Mouse (Mus musculus): Measurements from ENCODE around the gene Gjd2.

Gjd2 gene

DNA sequence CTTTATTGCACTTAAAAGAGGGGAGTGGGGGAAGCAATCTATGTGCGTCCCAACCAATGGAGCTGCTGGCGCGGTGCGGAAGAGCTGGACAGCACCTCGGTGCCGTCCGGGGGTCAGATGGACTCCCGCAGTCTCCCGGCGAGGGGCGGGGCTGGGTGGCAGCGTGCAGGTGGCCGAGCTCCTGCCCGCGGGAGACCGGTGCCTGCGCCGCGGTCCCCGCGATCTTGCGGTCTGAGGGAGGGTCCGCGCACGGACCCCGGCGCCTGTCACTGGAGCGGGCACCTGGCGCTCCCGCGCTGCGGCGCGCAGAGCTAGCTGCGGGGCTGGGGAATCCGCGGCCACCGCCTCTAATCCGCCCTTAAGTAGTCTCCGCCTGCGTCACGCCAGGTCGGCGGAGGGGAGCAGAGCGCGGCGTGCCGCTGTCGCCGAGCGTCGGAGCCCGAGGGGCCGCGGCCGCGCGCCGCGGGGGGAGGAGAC, at the start of gene Gjd2:
TSS of gene Gjd2 (minus strand) at position 325 of the 477 bp plus-strand sequence.
- no peak for DNase-seq (ENCODE audit: low read depth, low spot score)

DNA sequence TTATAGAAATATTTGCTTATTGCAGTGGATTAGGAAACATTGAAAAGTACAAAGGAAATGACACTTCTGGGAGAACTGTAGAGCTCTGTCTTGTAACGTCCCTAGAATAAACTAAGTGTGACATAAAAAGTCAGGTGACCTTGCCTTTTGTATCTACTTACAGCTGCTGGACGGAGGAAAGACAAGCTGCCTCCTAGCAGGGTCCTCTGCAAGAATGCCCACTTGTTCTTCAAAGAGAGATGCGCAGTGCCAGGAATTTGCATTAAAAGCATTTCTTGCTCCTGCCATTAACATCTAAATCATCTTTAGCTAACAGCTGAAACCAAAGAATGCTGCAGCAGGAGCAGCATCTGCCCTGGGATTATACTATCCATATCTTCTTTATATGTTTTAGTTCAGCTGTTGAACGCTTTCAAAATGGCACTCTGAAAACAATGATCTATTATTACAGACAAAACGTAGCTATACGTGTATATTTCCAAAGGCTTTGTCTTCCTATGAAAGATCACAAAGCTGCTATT, 46.7 kb upstream of the Gjd2 start:
- DNase-seq (ENCODE audit: low read depth, low spot score): no peak

DNA sequence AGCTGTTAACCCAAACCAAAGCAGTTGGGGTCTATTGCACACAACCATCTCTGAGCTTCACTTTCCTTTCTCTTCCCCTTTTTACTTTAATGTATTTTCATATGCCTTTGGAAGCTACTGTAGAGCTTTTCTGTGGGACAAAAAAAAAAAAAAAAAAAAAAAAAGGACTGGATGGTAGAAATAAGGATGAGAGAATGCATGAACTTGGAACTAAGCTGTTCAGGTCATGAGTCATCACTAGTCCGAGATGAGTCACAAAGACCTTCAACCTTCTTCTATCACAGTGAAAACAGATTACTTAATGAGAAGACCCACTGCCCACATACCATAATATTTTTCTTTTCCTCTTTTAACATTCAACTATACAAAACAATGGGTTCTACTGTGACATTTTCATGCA, 46.2 kb upstream of the Gjd2 start:
- DNase-seq (ENCODE audit: low read depth, low spot score): no peak

DNA sequence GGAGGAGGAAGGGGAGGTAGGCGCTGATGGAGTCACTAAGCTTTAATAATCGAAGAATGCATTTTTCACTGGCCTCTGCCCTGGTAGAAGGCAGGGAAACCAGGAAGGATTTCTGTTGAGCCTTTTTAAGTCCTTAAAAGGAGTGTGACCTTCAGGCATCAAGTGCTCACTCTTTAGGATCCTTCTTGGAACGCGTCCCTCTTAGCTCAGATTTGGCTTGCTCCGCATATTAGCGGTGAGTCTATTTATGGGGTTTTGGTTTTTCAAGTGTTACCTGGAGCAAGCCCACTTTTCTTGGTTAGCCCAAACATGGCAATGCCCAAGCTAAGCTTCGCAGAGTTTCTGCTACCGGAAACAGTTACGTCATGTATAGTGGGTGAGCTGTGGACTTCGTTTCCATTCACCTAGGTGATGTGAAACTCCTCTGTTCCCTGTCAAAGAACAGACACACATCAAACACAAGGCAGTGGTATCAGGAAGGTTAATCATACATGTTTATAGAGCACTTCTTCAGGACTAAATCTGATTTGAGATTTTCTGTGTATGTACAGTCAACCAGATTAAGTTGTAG, 44.9 kb upstream of the Gjd2 start:
- DNase-seq (ENCODE audit: low read depth, low spot score): no peak

DNA sequence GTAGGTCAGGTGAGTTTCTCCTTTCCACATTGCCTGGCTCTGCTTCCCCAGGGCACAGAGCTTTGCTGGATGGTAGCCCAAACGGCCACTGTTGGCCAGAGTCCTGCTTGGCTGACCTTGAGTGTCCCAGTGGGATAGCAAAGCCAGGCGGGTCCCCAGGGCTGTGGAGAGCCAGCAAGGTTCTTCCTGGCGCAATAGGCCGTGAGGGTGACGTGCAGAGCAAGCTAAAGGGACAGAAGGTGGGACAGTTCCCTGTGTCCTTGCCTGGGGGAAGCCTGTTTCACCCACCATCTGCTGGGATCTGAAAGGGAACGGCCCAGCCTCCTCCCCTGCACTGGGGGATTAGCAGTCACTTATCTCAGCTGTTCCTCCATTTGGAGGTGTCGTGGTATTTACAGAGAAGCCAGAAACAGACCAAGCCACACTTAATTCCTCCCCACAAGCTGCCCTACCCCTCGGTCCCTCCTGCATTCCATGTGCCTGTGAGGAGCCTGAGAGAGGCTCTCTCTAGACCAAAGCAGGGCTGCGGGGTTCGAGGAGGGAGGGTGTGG, 44.0 kb upstream of the Gjd2 start:
- DNase-seq (ENCODE audit: low read depth, low spot score): no peak

DNA sequence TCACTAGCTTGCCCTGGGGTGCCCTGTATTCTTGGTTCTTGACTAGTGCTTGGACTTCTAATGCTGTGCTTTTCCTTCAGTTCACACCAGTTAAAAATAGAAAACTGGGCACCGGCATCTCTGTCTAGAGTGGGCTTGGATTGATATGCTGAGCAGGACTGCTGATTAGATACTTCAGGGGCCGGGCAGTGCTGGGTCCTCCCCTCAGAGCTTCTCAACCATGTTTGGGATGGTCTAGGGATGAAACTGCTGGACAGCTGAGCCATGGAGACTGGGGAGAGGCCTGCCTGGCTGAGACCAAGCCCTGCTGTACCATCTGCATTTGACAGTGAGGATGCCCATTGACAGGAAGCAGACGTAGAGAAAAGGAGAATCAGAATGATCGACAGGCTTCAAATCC, 40.7 kb upstream of the Gjd2 start:
- DNase-seq (ENCODE audit: low read depth, low spot score): no peak

DNA sequence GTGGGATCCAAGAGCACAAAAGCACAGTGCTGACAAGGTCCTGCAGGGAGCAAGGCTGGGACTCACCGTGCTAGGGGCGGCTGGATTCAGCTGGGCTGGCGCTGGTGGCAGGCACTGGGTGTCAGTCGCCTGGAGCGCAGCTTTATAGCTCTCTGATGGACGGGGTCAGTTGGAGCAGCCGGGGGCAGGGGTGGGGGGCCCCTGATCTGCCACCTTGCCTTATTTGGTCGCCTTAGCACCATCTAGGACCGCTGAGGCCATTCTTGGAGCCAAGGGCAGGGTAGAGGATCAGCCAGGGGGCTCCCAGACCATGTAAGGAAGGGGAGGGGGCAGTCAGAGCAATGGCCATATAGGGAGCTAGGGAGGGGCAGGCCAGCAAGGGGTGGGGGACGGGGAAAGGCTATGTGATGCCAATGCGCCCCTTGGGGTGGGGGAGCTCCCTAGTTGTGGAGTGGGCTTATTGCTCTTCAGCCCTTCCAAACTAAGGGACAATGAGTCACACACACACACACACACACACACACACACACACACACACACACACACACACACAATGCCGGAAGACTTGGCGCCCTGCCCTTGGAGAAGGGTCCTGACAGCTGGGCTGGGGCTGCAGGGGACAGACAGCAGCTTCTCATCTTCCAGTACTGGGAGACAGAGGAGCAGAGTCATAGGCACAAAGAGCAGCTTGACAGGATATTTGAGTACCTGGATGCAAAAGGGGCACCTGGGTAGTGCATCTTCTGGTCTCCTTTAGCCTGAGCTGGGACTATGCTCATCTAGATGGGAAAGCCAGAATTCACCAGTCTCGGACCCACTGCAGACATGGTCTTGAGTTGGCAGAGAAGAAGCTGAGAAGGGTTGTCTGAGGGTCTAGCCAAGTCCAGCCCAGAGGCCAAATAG, 39.5 kb upstream of the Gjd2 start, which contains the start of gene Actc1:
TSS of gene Actc1 (minus strand) at position 853 of the 903 bp plus-strand sequence.
- DNase-seq (ENCODE audit: low read depth, low spot score): no peak

DNA sequence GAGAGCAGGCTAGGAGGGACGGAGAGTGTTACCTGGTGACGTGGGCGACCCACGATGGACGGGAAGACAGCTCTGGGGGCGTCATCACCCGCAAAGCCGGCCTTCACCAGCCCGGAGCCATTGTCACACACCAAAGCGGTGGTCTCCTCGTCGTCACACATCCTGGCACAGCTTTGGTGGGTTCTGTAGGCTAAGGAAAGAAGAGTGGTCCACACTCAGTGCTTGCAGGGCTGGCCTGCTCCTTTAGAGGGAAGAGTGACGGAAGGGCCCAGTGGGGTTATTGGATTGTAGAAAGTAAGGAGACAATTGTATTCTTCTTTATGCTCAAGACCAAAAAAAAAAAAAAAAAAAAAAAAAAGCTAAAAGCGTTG, 38.4 kb upstream of the Gjd2 start:
- no peak for DNase-seq (ENCODE audit: low read depth, low spot score)

DNA sequence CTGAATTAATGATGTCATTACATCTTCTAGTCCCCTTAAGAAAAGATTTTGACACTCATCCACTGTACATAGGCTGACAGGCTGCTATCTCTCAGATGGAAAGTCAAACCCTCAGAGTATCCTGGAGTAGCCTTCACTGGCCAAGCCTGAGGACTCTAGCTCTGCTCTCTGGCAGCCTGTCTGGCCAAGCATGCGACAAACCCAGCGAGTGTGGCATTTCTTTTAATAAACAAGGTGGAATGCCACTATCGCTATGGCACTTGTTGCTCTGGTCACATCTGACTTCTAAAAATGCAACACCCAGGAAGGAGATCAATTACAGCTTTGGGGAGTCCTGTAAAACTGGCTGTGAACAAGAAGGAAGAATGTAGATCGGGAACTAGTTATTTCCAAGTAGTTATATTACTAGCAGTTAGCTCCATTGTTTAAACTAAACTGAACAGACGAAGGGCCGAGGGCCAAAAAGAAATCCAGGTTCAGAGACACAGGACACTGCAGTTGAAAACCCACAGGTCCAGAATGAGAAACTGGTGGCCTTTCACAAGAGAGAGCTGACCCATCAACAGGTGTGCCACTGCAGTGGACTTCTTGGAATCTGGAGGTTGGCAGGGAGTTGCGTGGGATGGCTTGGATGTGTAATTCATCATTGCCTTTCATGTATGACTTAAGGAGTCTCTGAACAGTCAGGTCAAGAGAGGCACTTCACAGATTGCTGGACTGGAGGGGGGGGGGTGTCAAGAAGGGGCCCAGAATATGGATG, 37.9 kb upstream of the Gjd2 start:
- no peak for DNase-seq (ENCODE audit: low read depth, low spot score)

DNA sequence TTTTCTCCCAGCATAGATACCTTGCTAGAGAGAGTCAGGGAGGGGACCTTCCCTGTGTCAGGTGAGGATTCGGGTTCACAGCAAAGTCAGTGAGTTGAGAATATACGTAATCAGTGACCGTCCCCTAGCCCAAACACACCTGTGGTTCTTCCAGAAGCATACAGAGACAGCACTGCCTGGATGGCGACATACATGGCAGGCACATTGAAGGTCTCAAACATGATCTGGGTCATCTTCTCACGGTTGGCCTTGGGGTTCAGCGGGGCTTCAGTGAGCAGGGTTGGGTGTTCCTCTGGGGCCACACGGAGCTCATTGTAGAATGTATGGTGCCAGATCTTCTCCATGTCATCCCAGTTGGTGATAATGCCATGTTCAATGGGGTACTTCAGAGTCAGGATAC, 36.7 kb upstream of the Gjd2 start:
- DNase-seq (ENCODE audit: low read depth, low spot score): no peak

DNA sequence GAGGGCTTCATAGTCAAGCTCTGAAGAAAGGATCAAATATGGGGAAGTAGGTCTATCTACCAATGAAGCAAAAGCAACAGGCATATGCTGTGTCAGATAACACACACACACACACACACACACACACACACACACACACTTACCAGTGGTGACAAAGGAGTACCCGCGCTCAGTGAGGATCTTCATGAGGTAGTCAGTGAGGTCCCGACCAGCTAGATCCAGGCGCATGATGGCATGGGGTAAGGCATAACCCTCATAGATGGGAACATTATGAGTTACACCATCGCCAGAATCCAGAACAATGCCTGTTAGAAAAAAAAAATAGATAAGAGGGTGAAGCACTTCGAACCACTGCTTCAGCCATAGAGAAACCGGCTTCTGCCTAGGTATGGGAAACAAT, 36.0 kb upstream of the Gjd2 start:
- DNase-seq (ENCODE audit: low read depth, low spot score): no peak

DNA sequence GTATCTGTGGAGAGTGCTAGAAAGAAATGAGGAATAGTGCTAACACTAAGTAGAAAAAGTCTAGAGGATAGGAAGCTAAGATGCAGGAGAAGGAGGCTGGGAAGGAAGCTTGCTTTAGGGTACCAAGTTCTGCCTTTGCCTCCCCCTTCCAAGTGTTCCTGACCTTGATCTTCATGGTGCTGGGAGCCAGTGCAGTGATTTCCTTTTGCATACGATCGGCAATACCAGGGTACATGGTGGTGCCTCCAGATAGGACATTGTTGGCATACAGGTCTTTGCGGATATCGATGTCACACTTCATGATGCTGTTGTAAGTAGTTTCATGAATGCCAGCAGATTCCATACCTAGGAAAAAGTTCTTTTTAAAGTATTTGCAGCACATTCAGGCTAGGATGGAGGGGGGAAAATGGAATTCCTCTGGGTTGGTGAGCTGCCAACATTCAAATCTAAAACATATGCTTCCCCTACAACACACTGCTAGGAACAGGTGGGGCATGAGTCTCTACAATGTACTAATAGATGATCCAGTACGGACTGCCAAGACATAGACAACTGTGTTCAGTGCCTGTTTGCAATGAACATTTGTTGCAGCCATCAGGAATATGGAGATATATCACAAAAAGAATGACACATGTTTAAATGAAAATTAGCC, 34.7 kb upstream of the Gjd2 start:
- DNase-seq (ENCODE audit: low read depth, low spot score): no peak

DNA sequence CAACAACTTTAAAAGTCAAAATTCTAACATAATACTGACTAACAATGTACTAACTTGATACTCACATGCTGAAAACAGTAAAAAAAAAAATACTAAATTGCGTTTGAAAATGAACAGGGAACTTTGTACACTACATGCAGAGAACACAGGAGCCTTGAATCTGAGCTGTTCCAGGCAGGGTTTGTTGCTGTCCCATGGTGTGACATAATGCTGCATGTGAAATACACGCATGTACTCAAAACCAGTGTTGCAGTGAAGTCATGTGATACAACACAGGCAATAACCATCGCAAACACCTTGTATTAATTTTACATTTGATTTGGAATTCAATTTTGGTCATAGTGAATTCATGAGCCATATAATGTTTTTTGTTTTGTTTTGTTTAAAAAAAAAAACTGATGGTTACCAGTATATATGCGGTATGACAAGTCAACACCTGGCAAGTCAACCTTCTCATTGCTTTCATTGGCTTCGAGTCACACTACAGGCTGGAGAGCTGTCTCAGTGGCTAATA, 32.8 kb upstream of the Gjd2 start:
- DNase-seq (ENCODE audit: low read depth, low spot score): no peak

DNA sequence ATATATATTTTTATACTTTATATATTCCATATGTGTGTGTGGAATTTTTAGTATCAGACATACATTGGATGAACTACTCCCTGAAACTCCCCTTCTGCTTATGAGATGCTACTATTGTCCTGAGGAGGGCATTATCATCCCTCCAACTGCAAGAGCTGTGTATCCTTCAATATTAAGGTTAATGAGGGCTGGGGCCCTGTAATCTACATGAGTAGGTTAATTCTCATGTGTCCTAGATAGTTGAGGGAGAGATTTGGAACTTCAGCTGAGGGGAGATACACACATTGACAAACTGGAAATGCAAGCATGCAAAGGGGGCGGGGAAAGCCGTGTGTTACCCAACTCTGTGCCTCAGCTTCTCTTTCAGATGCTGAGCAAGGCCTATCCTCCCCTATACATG, 24.5 kb upstream of the Gjd2 start:
- no peak for DNase-seq (ENCODE audit: low read depth, low spot score)

DNA sequence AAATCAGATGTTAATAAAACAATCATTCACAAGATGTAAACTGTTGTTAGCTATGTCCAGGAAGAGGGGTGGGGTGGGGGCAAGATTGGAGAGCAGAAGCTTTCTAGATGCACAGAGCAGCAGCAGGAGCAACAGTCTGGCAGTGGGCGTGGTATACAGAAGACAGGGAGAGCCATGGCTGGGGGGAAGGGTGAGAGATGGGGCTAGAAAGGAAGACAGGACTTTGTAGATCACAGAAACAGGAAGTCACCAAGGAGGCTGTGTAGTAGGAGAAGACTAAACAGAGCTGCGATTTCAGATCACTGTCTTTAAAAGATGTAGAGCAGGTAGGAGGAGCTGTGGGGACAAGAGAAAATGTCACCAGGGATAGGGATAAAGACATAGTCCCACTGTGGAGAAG, 18.8 kb upstream of the Gjd2 start:
- no peak for DNase-seq (ENCODE audit: low read depth, low spot score)

DNA sequence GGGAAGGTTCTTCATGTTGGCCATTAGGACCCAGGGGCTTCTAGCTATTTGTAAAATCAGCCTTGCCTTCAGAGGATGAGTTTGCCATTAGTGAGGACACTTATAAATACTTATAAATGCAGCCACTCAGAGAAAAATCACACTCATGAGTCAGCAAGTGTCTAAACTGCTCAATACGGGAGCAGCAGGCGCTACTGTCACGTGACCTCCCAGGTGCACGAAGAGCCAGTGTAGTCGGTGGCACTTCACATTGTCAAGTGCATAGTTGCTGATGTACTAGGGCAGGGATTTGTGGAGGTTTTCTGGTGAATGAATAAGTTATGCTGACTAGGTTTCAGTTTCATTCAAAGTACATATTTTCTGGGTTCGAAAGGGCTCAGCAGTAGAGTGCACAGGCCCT, 10.0 kb upstream of the Gjd2 start:
- no peak for DNase-seq (ENCODE audit: low read depth, low spot score)

DNA sequence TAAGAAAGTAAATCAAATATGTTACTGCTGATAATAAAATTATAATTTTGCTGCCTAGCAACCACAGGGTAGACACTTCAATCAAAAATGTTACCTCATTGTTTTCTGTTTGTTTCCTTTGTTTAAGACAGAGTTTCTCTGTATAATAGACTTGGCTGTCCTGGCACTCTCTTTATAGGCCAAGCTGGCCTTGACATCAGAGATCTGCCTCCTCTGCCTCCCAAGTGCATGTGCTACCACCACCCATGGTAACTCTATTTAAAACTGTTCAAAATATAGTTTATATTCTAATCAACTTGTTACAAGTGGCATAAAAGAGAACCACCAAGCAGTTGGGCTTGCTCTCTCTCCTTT, 6.8 kb upstream of the Gjd2 start:
- DNase-seq (ENCODE audit: low read depth, low spot score): no peak

DNA sequence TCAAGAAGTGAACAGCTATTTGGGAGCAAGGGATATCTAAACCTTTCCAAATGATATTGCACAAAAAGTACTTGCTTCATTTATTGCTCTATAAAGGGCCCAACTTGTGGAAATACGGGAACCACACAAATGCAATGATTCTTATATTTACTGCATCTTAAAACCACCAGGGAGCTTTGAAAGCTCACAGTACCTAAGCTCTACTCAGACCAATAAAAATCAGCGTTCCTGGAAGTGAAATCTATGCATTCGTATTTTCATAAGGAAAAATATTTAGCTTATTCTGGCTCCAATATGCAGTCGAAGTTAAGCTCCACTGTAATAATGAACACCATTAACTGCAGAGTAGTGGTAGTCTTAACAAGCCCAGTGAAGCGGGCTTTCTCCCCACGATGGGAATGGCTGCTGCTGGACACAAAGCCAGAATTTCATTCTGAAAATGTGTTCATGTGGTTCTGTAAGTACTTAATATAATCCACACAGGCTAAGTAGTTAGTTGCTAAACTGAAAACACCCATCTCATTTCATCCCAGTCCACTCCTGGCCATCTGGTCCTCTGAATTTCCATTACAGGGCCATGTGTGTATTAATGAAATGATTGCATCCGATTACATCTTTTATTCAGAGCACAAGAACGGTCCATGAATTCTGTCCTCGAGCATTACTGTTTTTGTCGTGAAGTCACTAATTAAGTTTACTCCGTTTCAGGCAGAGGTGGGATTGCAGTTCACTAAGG, 6.2 kb upstream of the Gjd2 start:
- DNase-seq (ENCODE audit: low read depth, low spot score): no peak

DNA sequence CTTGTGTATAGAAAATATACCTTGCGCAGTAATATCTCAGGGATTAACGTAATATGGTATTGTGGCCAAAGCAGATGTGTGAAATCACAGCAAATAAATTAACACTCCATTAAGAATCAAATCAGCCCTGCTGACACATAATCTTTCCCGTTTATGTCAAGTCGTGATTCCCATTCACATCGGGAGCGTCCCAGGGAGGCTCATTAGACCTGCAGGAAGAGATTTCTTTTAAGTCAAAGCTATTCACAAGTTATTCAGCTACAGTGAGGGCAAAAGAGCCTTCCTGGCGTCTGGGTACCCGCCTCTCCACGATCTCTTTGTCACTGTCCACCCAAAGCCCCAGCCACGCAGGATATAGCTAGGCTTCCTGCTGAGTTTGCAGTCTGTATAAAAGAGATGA, 4.7 kb upstream of the Gjd2 start:
- DNase-seq (ENCODE audit: low read depth, low spot score): no peak

DNA sequence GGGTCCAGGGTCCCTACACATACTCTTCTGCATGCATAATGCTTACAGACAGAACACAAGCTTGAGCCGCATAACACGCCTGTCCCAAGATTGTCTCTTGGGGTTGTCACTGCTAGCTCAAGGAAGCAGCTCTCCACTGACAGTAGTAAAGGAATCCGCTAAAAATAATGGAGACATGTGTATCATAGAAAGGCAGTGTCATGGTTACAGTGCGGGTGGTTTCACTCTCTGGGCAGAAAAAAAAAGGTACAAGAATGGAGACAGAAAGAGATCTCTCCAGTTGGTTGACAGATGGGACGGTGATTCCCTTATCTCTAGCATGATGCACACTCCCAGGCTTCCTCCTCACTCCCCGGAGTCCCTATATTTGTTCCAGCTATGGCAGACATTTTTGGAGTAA, 1.4 kb upstream of the Gjd2 start:
- DNase-seq (ENCODE audit: low read depth, low spot score): no peak

DNA sequence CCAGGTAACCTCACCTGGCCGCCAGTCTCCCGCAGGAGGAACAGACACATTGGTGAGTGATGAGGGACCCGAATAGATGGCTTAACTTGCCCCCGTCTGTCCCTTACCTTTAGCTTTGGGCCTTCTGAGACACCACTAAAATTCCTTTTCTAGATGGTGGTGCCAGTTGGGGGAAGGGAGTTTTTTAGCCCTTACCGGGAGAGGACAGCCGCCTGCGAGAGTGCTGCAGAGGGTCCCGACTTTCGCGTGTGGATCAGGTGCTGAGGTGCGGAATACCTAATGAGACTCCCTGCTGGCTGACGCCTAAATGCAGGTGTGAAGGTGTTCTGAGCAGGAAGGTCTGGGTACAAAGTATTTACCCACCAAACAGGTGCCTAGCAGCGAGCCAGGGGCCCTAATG, 427 bp upstream of the Gjd2 start:
- no peak for DNase-seq (ENCODE audit: low read depth, low spot score)

Measured in embryo, embryonic 11.5 days (tissue).